27 mouse cellular contexts compared by ENCODE assay signal in genomic region chr14:116348560-116348959, GRCm38 (mm10).
A peak's percentile ranks its signal among the peaks of the same experiment; 100 is the strongest.
DNase-seq lines count a peak whose midpoint lies in the region; ATAC-seq and TF ChIP-seq lines count a peak whose summit lies in the region.
"Had no signal": no experiment of that assay in that cellular context is flagged by ENCODE, and none has a peak within 500 bp of the region (broad histone marks: within the 10 kb centered on the region; RNA-seq: fewer than 3 reads in every experiment).

No protein-coding gene starts in this region.

- TF ChIP-seq POLR2A in lung, adult 2 months (IDR thresholded peaks at IDR 0.05; ENCODE audit: borderline replicate concordance, extremely low read depth, low read depth, low read length): no peak

- no peaks in the 10 kb centered on the region for H3K27me3 ChIP-seq in embryonic facial prominence, embryonic 11.5 days (ENCODE audit: control insufficient read depth, insufficient read depth, low read length)
- H3K27me3 ChIP-seq in embryonic facial prominence, embryonic 10.5 days (replicated peaks; ENCODE audit: low read depth, poor library complexity, severe bottlenecking): no peaks in the 10 kb centered on the region
- H3K27me3 ChIP-seq in lung, embryonic 15.5 days: no peaks in the 10 kb centered on the region
- no peaks in the 10 kb centered on the region for H3K27me3 ChIP-seq in intestine, embryonic 15.5 days (replicated peaks)
- H3K27me3 ChIP-seq in stomach, postnatal 0 days (ENCODE audit: control insufficient read depth, insufficient read depth, low read length): no peaks in the 10 kb centered on the region
- H3K27me3 ChIP-seq: CH12.LX; embryonic facial prominence, embryonic 15.5 days; forebrain, embryonic 12.5 days; hindbrain, embryonic 12.5 days; midbrain, embryonic 15.5 days; neural tube, embryonic 15.5 days had no signal

- no peak overlapping the region for H3K27ac ChIP-seq in embryonic facial prominence, embryonic 11.5 days (replicated peaks; ENCODE audit: low read depth, low read length)
- no peak overlapping the region for H3K27ac ChIP-seq in embryonic facial prominence, embryonic 10.5 days (replicated peaks)
- H3K27ac ChIP-seq in lung, embryonic 15.5 days: peak overlapping the region; percentile 58
- peak overlapping the region; percentile 25 for H3K27ac ChIP-seq in intestine, embryonic 15.5 days
- H3K27ac ChIP-seq in stomach, postnatal 0 days (replicated peaks): no peak overlapping the region
- H3K27ac ChIP-seq: embryonic facial prominence, embryonic 15.5 days; forebrain, embryonic 12.5 days; hindbrain, embryonic 12.5 days; hindbrain, postnatal 0 days; liver, embryonic 14.5 days; midbrain, embryonic 15.5 days; neural tube, embryonic 15.5 days had no signal

- WGBS in embryonic facial prominence, embryonic 11.5 days: 42% methylated on average over 3 of the region's 3 CpGs
- 57% methylated on average over 3 of the region's 3 CpGs for WGBS in embryonic facial prominence, embryonic 10.5 days
- 19% methylated on average over 3 of the region's 3 CpGs for WGBS in lung, embryonic 15.5 days
- WGBS in lung, adult 2 months: 35% methylated on average over 3 of the region's 3 CpGs
- 22% methylated on average over 3 of the region's 3 CpGs for WGBS in intestine, embryonic 15.5 days
- WGBS in stomach, postnatal 0 days: 8% methylated on average over 3 of the region's 3 CpGs

- no peak overlapping the region for H3K4me2 ChIP-seq in embryonic facial prominence, embryonic 11.5 days (ENCODE audit: low read depth, low read length)
- no peak overlapping the region for H3K4me2 ChIP-seq in lung, embryonic 15.5 days
- no peak overlapping the region for H3K4me2 ChIP-seq in intestine, embryonic 15.5 days (replicated peaks)
- H3K4me2 ChIP-seq in stomach, postnatal 0 days (replicated peaks; ENCODE audit: low read depth): no peak overlapping the region
- H3K4me2 ChIP-seq: embryonic facial prominence, embryonic 15.5 days; forebrain, embryonic 12.5 days; hindbrain, embryonic 12.5 days; midbrain, embryonic 15.5 days; neural tube, embryonic 15.5 days had no signal

- H3K4me3 ChIP-seq in embryonic facial prominence, embryonic 11.5 days (ENCODE audit: low read depth, low read length): no peak overlapping the region
- H3K4me3 ChIP-seq in embryonic facial prominence, embryonic 10.5 days: no peak overlapping the region
- no peak overlapping the region for H3K4me3 ChIP-seq in lung, embryonic 15.5 days
- no peak overlapping the region for H3K4me3 ChIP-seq in lung, adult 2 months (replicated peaks; ENCODE audit: extremely low read depth, low read depth, low read length)
- H3K4me3 ChIP-seq in intestine, embryonic 15.5 days (replicated peaks): no peak overlapping the region
- no peak overlapping the region for H3K4me3 ChIP-seq in stomach, postnatal 0 days (ENCODE audit: low read depth, low read length)
- H3K4me3 ChIP-seq: embryonic facial prominence, embryonic 15.5 days; forebrain, embryonic 12.5 days; hindbrain, embryonic 12.5 days; midbrain, embryonic 15.5 days; neural tube, embryonic 15.5 days had no signal

- no peaks in the 10 kb centered on the region for H3K36me3 ChIP-seq in embryonic facial prominence, embryonic 11.5 days (replicated peaks; ENCODE audit: control insufficient read depth, insufficient read depth, low read depth, low read length)
- no peaks in the 10 kb centered on the region for H3K36me3 ChIP-seq in embryonic facial prominence, embryonic 10.5 days (replicated peaks)
- no peaks in the 10 kb centered on the region for H3K36me3 ChIP-seq in lung, embryonic 15.5 days
- no peaks in the 10 kb centered on the region for H3K36me3 ChIP-seq in intestine, embryonic 15.5 days
- no peaks in the 10 kb centered on the region for H3K36me3 ChIP-seq in stomach, postnatal 0 days (ENCODE audit: control insufficient read depth, insufficient read depth, low read length)
- H3K36me3 ChIP-seq: embryonic facial prominence, embryonic 15.5 days; forebrain, embryonic 12.5 days; hindbrain, embryonic 12.5 days; midbrain, embryonic 15.5 days; neural tube, embryonic 15.5 days had no signal

- no peak for TF ChIP-seq CTCF in lung, adult 2 months (IDR thresholded peaks at IDR 0.05; ENCODE audit: insufficient read depth, low read length)
- TF ChIP-seq CTCF in stomach, postnatal 0 days (IDR thresholded peaks at IDR 0.05; ENCODE audit: low read depth): no peak

- H3K9ac ChIP-seq in embryonic facial prominence, embryonic 11.5 days (replicated peaks; ENCODE audit: low read length): no peak overlapping the region
- no peak overlapping the region for H3K9ac ChIP-seq in lung, embryonic 15.5 days
- no peak overlapping the region for H3K9ac ChIP-seq in intestine, embryonic 15.5 days
- no peak overlapping the region for H3K9ac ChIP-seq in stomach, postnatal 0 days (ENCODE audit: low read length)
- H3K9ac ChIP-seq: embryonic facial prominence, embryonic 15.5 days; forebrain, embryonic 12.5 days; hindbrain, embryonic 12.5 days; liver, embryonic 14.5 days; midbrain, embryonic 15.5 days; neural tube, embryonic 15.5 days had no signal

- no peaks in the 10 kb centered on the region for H3K9me3 ChIP-seq in embryonic facial prominence, embryonic 11.5 days (replicated peaks; ENCODE audit: control insufficient read depth, low read length)
- H3K9me3 ChIP-seq in embryonic facial prominence, embryonic 10.5 days: no peaks in the 10 kb centered on the region
- no peaks in the 10 kb centered on the region for H3K9me3 ChIP-seq in lung, embryonic 15.5 days
- H3K9me3 ChIP-seq in intestine, embryonic 15.5 days: no peaks in the 10 kb centered on the region
- H3K9me3 ChIP-seq in stomach, postnatal 0 days (ENCODE audit: control insufficient read depth, low read length): no peaks in the 10 kb centered on the region
- H3K9me3 ChIP-seq: embryonic facial prominence, embryonic 15.5 days; forebrain, embryonic 12.5 days; hindbrain, embryonic 12.5 days; midbrain, embryonic 15.5 days; neural tube, embryonic 15.5 days had no signal

- no peak; the same call in 1 of the 2 replicates for ATAC-seq in embryonic facial prominence, embryonic 11.5 days (replicated peaks; ENCODE audit: insufficient number of reproducible peaks, low FRiP score, low TSS enrichment, low read depth)
- peak; percentile 82; the same call in 1 of the 2 replicates for ATAC-seq in lung, embryonic 15.5 days (ENCODE audit: borderline replicate concordance, extremely low read depth, low FRiP score, low TSS enrichment)
- ATAC-seq in intestine, embryonic 15.5 days: peak; percentile 80
- peak; percentile 68 for ATAC-seq in stomach, postnatal 0 days (ENCODE audit: low FRiP score, low TSS enrichment)
- ATAC-seq: hindbrain, postnatal 0 days; lung, postnatal 0 days; midbrain, embryonic 15.5 days had no signal

- TF ChIP-seq EP300 in stomach, postnatal 0 days (optimal IDR thresholded peaks at IDR 0.05): no peak

- DNase-seq in embryonic facial prominence, embryonic 11.5 days (ENCODE audit: low spot score): peak; percentile 61
- DNase-seq in embryonic facial prominence, embryonic 10.5 days (ENCODE audit: low spot score): no peak
- DNase-seq in lung, adult 2 months: no peak
- DNase-seq in stomach, postnatal 0 days (ENCODE audit: low spot score): no peak
- DNase-seq in right cerebral cortex, adult 18-20 months: no peak
- DNase-seq in kidney, postnatal 4 days: no peak
- DNase-seq: adrenal gland, adult 8-10 months; cerebellum, adult 8-10 months; gastrocnemius, postnatal 10 days; heart, postnatal 36 days; kidney, adult 8-10 months; kidney, postnatal 10 days; layer of hippocampus, adult 9-11 months; liver; retina, postnatal 1 day; right cerebral cortex, postnatal 25 days had no signal

- H3K4me1 ChIP-seq in embryonic facial prominence, embryonic 11.5 days (ENCODE audit: control insufficient read depth, insufficient read depth, low read length): no peaks in the 10 kb centered on the region
- H3K4me1 ChIP-seq in embryonic facial prominence, embryonic 10.5 days: peaks cover 7% of the 10 kb centered on the region; the same call in 1 of the 2 replicates
- peaks cover 9% of the 10 kb centered on the region; the same call in 1 of the 2 replicates for H3K4me1 ChIP-seq in lung, embryonic 15.5 days
- no peaks in the 10 kb centered on the region for H3K4me1 ChIP-seq in lung, adult 2 months (ENCODE audit: control insufficient read depth, insufficient read depth, low read length)
- H3K4me1 ChIP-seq in intestine, embryonic 15.5 days (replicated peaks): no peaks in the 10 kb centered on the region
- H3K4me1 ChIP-seq in stomach, postnatal 0 days (replicated peaks; ENCODE audit: control insufficient read depth, insufficient read depth): 0 out of 2 replicates have a peak, but pooled peaks cover 4% of the 10 kb centered on the region
- H3K4me1 ChIP-seq: embryonic facial prominence, embryonic 15.5 days; forebrain, embryonic 12.5 days; hindbrain, embryonic 12.5 days; midbrain, embryonic 15.5 days; neural tube, embryonic 15.5 days had no signal

Comparison
In these comparisons a context has a peak if more than half of its experiments do, and no peak if none do; other contexts are left out.
1. H3K27ac ChIP-seq: peak in lung, embryonic 15.5 days (single experiment) and intestine, embryonic 15.5 days (single experiment); none in embryonic facial prominence, embryonic 11.5 days (single experiment), embryonic facial prominence, embryonic 10.5 days (single experiment) and stomach, postnatal 0 days (single experiment).